Mouse (Mus musculus) erythroblast, embryonic 14.5 days (primary cell): Measurements from ENCODE around the gene Fat3.

ENCODE experiments used
- GATA1 ChIP-seq: IDR thresholded peaks from 2 replicates; pipeline ENCODE4 v1.6.1; 2012; ENCODE audit warnings: low read length, inconsistent platforms, mixed read lengths
- TAL1 ChIP-seq: IDR thresholded peaks from 3 replicates; pipeline ENCODE4 v1.6.1; 2012; ENCODE audit warnings: low read length, inconsistent platforms, mixed read lengths

- no peak for TF ChIP-seq GATA1
- TF ChIP-seq TAL1 = no peak
Observed at GRCm38 (mm10) chr9:16512005-16512404, 10.9 kb upstream of the Fat3 start.
